Mouse (Mus musculus) kidney, embryonic 16.5 days (tissue): Measurements from ENCODE around the gene Pirb. TPM values are rescaled to one million over a fixed set of nuclear protein-coding genes. Genes with fewer than 3 reads are reported as not detected.

ENCODE experiments used
- ATAC-seq: fragments of 200-750 bp; cut with Nextera tagmentation; 2 replicates; pipeline ENCODE4 v1.8.0; 2017; ENCODE audit warnings: moderate TSS enrichment; ENCODE audit not compliant: low FRiP score, low TSS enrichment
- H3K27ac ChIP-seq: fragments of 300-500 bp; sonication (generic); 2 replicates; pipeline ENCODE4 v1.5.1; 2014; ENCODE audit warnings: low read length
- H3K27me3 ChIP-seq: fragments of 300-500 bp; sonication (generic); 2 replicates; pipeline ENCODE4 v1.6.1; 2014; ENCODE audit warnings: low read length, control low read depth, mixed read lengths; ENCODE audit not compliant: insufficient read depth
- H3K36me3 ChIP-seq: fragments of 300-500 bp; sonication (generic); 2 replicates; pipeline ENCODE4 v1.6.1; 2014; ENCODE audit warnings: low read length, control low read depth, mixed read lengths; ENCODE audit not compliant: insufficient read depth
- H3K4me1 ChIP-seq: fragments of 300-500 bp; sonication (generic); 2 replicates; pipeline ENCODE4 v1.6.1; 2014; ENCODE audit warnings: low read length, control low read depth, mixed read lengths; ENCODE audit not compliant: insufficient read depth
- H3K4me2 ChIP-seq: fragments of 300-500 bp; sonication (generic); replicated peaks from 2 replicates; pipeline ENCODE4 v1.6.1; 2014; ENCODE audit warnings: low read depth, low read length
- H3K4me3 ChIP-seq: fragments of 300-500 bp; sonication (generic); 2 replicates; pipeline ENCODE4 v1.5.1; 2014; ENCODE audit warnings: mild to moderate bottlenecking, low read length
- H3K9ac ChIP-seq: fragments of 300-500 bp; sonication (generic); replicated peaks from 2 replicates; pipeline ENCODE4 v1.6.1; 2014; ENCODE audit warnings: low read length
- H3K9me3 ChIP-seq: fragments of 300-500 bp; sonication (generic); 2 replicates; pipeline ENCODE4 v1.6.1; 2016; ENCODE audit warnings: low read length, control low read depth
- WGBS: fragments of 180-500 bp; shearing (Covaris S2); extraction: QIAGEN DNeasy Blood & Tissue Kit; methylation state at CpG from one replicate; pipeline ENCODE4 v1.1.7; 2014; 5-methylcytosine and 5-hydroxymethylcytosine counted together
- polyA plus RNA-seq: library from polyadenylated mRNA; unstranded; fragments of >200 nt; fragmentation: Nextera tagmentation; extraction: Ambion mirVana; gene quantifications from 2 replicates; pipeline ENCODE4 v1.2.1, GENCODE M21; 2015

The Pirb gene
- polyA plus RNA-seq, 1 experiment from 2014 or later: 0.85 TPM

- Histone ChIP-seq H3K4me3 (peak overlapping the region; percentile 71), H3K4me2 (peak overlapping the region; percentile 81), H3K27ac (peak overlapping the region; percentile 99), H3K4me1 (peaks cover 23% of the 10 kb centered on the region), H3K9me3 (no peaks in the 10 kb centered on the region), H3K9ac (peak overlapping the region; percentile 89), H3K27me3 (no peaks in the 10 kb centered on the region), H3K36me3 (peaks cover 25% of the 10 kb centered on the region)
- WGBS: under 1% methylated on average over 18 of the region's 18 CpGs
- no peak for ATAC-seq
Measured at GRCm38 (mm10) chr7:3693809-3694075, 26.4 kb downstream of the Pirb start.

DNA sequence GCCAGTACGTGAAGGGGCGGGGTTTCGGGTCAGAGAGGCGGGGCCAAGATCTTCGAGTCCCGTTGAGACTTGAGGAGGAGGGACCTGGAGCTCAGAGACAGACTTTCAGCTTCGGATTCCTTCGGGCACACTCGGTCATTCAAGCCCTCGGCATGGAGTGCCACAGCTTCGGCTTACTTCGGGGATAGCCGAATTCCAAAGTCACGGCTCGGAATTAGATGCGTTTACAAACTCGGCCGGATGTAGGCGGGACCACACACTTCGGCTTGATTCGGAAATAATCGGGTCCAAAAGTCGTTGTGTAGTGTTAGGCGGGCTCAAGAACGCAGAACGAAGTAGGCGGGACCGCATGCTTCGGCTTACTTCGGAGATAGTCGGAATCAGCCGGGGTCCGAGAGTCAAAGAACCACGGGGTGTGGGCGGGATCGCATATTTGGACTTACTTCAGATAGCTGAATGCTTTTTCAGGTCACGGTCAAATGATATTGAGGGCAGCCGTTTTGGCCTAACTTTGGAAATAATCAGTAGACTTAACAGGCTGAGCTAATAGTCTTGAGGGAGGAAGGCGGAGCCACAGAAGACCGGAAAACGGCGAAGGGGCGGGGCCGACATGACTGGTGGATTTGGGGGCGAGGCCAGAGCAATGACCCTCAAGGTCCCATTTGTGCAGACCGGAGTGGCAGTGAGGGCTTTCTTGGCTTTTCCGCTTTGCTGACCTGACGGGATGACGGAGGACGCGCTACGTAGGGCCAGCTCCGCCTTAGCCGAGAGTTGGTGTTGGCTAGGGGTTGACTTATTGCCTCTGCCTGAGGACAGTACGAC is 27.0 kb downstream of the Pirb start, which contains the start of gene Mboat7:
Mboat7 (minus strand) TSS at position 537 of the 822 bp plus-strand sequence.
- peak; percentile 92 for ATAC-seq
- Histone ChIP-seq H3K36me3 (peaks cover 24% of the 10 kb centered on the region), H3K9ac (peak within 1 kb of the TSS; percentile 89), H3K9me3 (no peaks in the 10 kb centered on the region), H3K4me1 (peaks cover 23% of the 10 kb centered on the region), H3K27ac (peak within 1 kb of the TSS; percentile 99), H3K4me3 (peak within 1 kb of the TSS; percentile 71), H3K27me3 (no peaks in the 10 kb centered on the region), H3K4me2 (peak within 1 kb of the TSS; percentile 81)
- WGBS: under 1% methylated on average over 55 of the region's 55 CpGs

DNA sequence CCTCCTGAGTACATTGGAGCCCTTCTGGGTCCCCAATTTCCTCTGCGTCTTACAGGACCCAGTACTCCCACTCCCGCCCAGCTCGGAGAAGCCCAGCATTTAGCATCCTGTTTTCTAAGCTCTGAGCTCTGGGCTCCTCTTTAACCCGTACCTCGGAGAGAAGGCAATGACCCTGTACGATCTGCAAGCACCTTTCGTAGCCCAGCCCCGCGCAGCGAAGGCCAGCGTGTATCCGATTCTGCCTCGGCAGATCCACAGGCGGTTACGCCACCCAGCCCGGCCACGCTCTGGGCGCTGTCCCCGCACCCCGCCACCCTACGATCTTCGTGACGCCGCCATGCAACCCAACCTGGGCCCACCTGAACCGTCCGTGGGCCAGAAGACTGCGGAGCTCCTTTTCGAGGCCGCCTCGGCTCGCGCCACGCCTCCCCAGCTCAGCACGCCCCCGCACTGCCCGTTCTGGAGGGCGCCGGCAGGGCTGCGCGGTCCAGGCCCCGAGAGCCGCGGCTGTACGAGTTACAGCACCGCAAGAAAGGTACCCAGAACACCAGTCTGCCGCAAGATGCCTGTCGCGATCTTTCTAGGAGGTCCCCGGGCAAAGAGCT is 27.7 kb downstream of the Pirb start, which contains the start of gene Tsen34:
Tsen34 (plus strand) TSS at position 482 of the 605 bp plus-strand sequence.
- Histone ChIP-seq H3K9me3 (no peaks in the 10 kb centered on the region), H3K9ac (peak within 1 kb of the TSS; percentile 89), H3K4me2 (peak within 1 kb of the TSS; percentile 81), H3K27me3 (no peaks in the 10 kb centered on the region), H3K4me1 (peaks cover 23% of the 10 kb centered on the region), H3K27ac (peak within 1 kb of the TSS; percentile 99), H3K4me3 (peak within 1 kb of the TSS; percentile 71), H3K36me3 (peaks cover 22% of the 10 kb centered on the region)
- peak; percentile 70; the same call in 1 of the 2 replicates for ATAC-seq
- under 1% methylated on average over 49 of the region's 49 CpGs for WGBS

DNA sequence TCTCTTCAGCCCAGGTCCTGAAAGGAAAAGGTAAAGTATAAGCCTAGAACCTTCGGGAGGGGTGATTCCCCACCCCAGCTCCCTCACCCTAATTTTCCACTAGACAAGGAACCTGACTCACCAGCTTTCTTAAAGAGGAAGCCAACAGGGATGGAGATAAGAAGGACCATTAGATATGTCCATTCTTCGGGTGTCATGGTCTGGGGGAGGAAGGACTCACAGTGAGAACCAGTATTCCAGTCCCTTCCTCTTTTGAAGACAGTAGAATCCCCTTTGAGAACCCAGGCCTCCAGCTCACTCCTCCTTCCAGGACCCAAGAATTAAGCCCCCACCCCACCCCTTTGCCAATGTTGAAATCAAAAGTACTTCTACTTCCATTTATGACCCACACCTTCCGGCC is 28.3 kb downstream of the Pirb start:
- WGBS: 30% methylated on average over 3 of the region's 3 CpGs
- peaks cover 23% of the 10 kb centered on the region for H3K4me1 ChIP-seq
- H3K4me3 ChIP-seq: peak overlapping the region; percentile 71
- H3K4me2 ChIP-seq: peak overlapping the region; percentile 81
- no peaks in the 10 kb centered on the region for H3K27me3 ChIP-seq
- H3K36me3 ChIP-seq: peaks cover 19% of the 10 kb centered on the region
- H3K27ac ChIP-seq: peak overlapping the region; percentile 99; the same call in 1 of the 2 replicates
- ATAC-seq: no peak
- peak overlapping the region; percentile 89 for H3K9ac ChIP-seq
- no peaks in the 10 kb centered on the region for H3K9me3 ChIP-seq

- Histone ChIP-seq H3K27ac (no peak overlapping the region), H3K4me1 (no peaks in the 10 kb centered on the region), H3K9me3 (no peaks in the 10 kb centered on the region), H3K4me3 (no peak overlapping the region), H3K9ac (no peak overlapping the region), H3K36me3 (peaks cover 28% of the 10 kb centered on the region), H3K27me3 (no peaks in the 10 kb centered on the region), H3K4me2 (no peak overlapping the region)
- 87% methylated on average over 31 of the region's 31 CpGs for WGBS
- ATAC-seq: no peak; the same call in 1 of the 2 replicates
Measured at GRCm38 (mm10) chr7:3685400-3686187, 34.6 kb downstream of the Pirb start.

DNA sequence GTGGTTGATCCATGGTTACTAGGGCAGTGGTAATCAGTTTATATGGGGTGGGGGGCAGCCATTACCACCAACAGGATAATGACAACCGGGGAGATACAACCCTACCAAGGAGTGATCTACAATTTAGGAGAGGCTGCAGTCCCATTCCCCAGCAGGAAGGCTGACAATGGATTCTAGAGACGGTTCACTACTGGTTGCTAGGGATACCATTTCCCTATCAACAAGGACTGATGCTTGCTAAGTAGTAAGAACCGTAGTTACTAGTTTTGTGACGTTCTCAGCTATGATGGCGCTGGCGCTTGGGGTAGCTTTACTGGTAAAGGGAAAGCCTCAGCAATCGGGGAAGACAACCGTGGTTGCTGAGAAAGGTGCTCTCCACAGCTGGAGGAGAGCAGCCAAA is 35.5 kb downstream of the Pirb start:
- H3K4me1 ChIP-seq: no peaks in the 10 kb centered on the region
- peaks cover 28% of the 10 kb centered on the region for H3K36me3 ChIP-seq
- no peaks in the 10 kb centered on the region for H3K9me3 ChIP-seq
- no peaks in the 10 kb centered on the region for H3K27me3 ChIP-seq
- no peak overlapping the region for H3K9ac ChIP-seq
- ATAC-seq: no peak
- no peak overlapping the region for H3K4me3 ChIP-seq
- H3K27ac ChIP-seq: no peak overlapping the region
- WGBS: 90% methylated on average over 8 of the region's 8 CpGs
- no peak overlapping the region for H3K4me2 ChIP-seq

GRCm38 (mm10) chr7:3683908-3684550 is 36.2 kb downstream of the Pirb start:
- Histone ChIP-seq H3K27ac (no peak overlapping the region), H3K36me3 (peaks cover 32% of the 10 kb centered on the region), H3K9ac (no peak overlapping the region), H3K27me3 (no peaks in the 10 kb centered on the region), H3K4me3 (no peak overlapping the region), H3K9me3 (no peaks in the 10 kb centered on the region), H3K4me1 (no peaks in the 10 kb centered on the region), H3K4me2 (no peak overlapping the region)
- no peak for ATAC-seq
- 90% methylated on average over 10 of the region's 10 CpGs for WGBS

DNA sequence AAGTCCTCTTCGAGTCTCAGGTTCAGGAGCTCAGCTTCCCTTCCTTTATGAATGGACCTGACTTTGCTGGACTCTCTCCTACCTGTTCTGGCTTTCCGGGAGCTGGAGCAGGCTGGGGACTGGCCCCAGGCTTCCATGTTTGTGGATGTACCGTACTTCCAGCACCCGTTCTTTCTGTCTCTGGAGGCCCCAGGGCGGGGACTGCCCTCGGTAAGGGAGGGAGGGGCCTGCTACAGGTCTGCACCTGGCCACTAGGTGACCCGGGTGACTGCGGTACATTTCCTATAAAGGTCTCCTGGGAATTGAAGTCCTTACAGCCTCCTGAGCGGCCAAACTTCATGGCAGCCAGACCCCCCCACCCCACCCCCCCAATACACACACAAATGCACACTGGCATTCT is 42.8 kb downstream of the Pirb start, which contains the start of gene Tmc4:
Tmc4 (minus strand) TSS at position 212 of the 400 bp plus-strand sequence.
- Histone ChIP-seq H3K4me3 (peak within 1 kb of the TSS; percentile 35), H3K27me3 (no peaks in the 10 kb centered on the region), H3K4me2 (peak within 1 kb of the TSS; percentile 34), H3K9ac (peak within 1 kb of the TSS; percentile 37), H3K9me3 (no peaks in the 10 kb centered on the region), H3K27ac (0 out of 2 replicates have a peak within 1 kb of the TSS, but pooled peaks have one; percentile 38), H3K36me3 (0 out of 2 replicates have a peak, but pooled peaks cover 8% of the 10 kb centered on the region), H3K4me1 (no peaks in the 10 kb centered on the region)
- ATAC-seq: 0 out of 2 replicates have a peak, but pooled peaks have one; percentile 32
- WGBS: 39% methylated on average over 9 of the region's 9 CpGs

DNA sequence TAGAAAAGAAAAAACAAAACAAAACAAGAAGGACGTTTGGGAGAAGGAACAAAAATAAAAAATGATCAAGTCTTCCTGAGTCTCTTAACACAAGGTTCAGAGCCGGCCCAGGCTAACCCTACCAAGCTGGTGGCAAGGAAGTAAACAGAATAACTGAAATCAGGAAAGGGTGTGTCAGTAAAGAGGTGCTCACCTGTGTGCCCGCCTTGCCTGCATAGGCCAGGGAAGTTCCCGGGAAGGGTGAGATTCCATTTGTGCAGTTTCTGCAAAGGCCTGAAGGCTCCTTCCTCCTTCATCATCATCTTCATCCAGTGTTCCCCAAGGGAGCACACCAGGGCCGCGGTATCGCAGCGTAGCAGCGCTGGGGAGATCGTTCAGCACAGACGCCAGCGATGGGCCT is 43.8 kb downstream of the Pirb start:
- no peaks in the 10 kb centered on the region for H3K4me1 ChIP-seq
- ATAC-seq: no peak
- H3K9me3 ChIP-seq: no peaks in the 10 kb centered on the region
- no peak overlapping the region for H3K27ac ChIP-seq
- no peaks in the 10 kb centered on the region for H3K27me3 ChIP-seq
- H3K36me3 ChIP-seq: 0 out of 2 replicates have a peak, but pooled peaks cover 4% of the 10 kb centered on the region
- H3K9ac ChIP-seq: peak overlapping the region; percentile 37; the same call in 1 of the 2 replicates
- H3K4me3 ChIP-seq: no peak overlapping the region
- no peak overlapping the region for H3K4me2 ChIP-seq
- 87% methylated on average over 12 of the region's 12 CpGs for WGBS
